Mouse (Mus musculus) bone marrow, adult 2 months (tissue): ENCODE data around the gene St8sia1. TPM values are rescaled to one million over a fixed set of nuclear protein-coding genes. Genes with fewer than 3 reads are reported as not detected.

Experiments used
- H3K27ac ChIP-seq: fragments of 200-500 bp; 2 replicates; pipeline ENCODE4 v1.5.1; 2012; ENCODE audit warnings: low read depth, mild to moderate bottlenecking, control low read depth, inconsistent platforms, low read length; ENCODE audit not compliant: control insufficient read depth, poor library complexity, insufficient read depth
- H3K4me1 ChIP-seq: fragments of 200-500 bp; 2 replicates; pipeline ENCODE4 v1.6.1; 2011; ENCODE audit warnings: low read length; ENCODE audit not compliant: control insufficient read depth, insufficient read depth
- H3K4me3 ChIP-seq: fragments of 200-500 bp; replicated peaks from 2 replicates; pipeline ENCODE3; 2011; ENCODE audit warnings: mild to moderate bottlenecking, low read depth, low read length, control low read depth; ENCODE audit not compliant: control insufficient read depth
- CTCF ChIP-seq: fragments of 200-500 bp; IDR thresholded peaks from 2 replicates; pipeline ENCODE4 v1.5.1; 2011; ENCODE audit warnings: low read length, control low read depth; ENCODE audit not compliant: control insufficient read depth, insufficient read depth
- POLR2A ChIP-seq: fragments of 200-500 bp; IDR thresholded peaks from 2 replicates; pipeline ENCODE4 v1.6.1; 2011; ENCODE audit warnings: low read depth, mild to moderate bottlenecking, control low read depth, low read length, borderline replicate concordance; ENCODE audit not compliant: control insufficient read depth
- WGBS: fragments of 180-500 bp; shearing (Covaris S2); methylation state at CpG from one replicate; pipeline ENCODE4 v1.1.7; 2018; 5-methylcytosine and 5-hydroxymethylcytosine counted together
- polyA plus RNA-seq: library from polyadenylated mRNA; stranded (reverse); fragments of >200 nt; gene quantifications from 2 replicates; pipeline ENCODE4 v1.2.4, GENCODE M21; 2011; ENCODE audit warnings: low replicate concordance; ENCODE audit not compliant: missing spikeins, insufficient read depth, insufficient read length

The St8sia1 gene
- polyA plus RNA-seq, 1 experiment, result 0.47 TPM

GRCm38 (mm10) chr6:142915464-142915863 lies 48.8 kb downstream of the St8sia1 start:
- peaks cover 9% of the 10 kb centered on the region; the same call in 1 of the 2 replicates for H3K4me1 ChIP-seq
- H3K27ac ChIP-seq, result no peak overlapping the region; the same call in 1 of the 2 replicates
- H3K4me3 ChIP-seq, result no peak overlapping the region
- WGBS, result 3% methylated on average over 5 of the region's 5 CpGs
- TF ChIP-seq CTCF (no peak), POLR2A (no peak)

DNA sequence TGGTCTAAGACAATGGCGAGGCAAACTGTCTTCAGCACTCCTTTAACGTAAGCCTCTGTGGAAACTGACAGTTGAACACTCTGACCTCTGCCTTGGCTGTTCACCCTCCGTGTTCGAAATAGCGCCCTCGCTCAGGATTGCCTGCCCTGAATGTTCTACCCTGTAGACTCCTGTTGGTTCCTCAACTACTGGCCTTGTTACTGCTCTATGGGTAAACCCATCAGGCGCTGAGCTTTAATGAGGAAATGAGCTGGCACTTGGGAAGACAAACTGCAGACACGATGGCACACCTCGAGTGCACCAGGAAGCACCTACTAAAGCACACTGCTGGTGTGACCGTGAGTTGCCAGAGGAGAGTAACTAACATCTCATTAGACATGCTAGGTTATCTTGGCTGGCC lies 49.6 kb downstream of the St8sia1 start:
- Histone ChIP-seq H3K4me1 (peaks cover 9% of the 10 kb centered on the region; the same call in 1 of the 2 replicates), H3K4me3 (no peak overlapping the region), H3K27ac (no peak overlapping the region)
- no peak for TF ChIP-seq POLR2A
- TF ChIP-seq CTCF, result no peak
- WGBS, result 55% methylated on average over 10 of the region's 10 CpGs

DNA sequence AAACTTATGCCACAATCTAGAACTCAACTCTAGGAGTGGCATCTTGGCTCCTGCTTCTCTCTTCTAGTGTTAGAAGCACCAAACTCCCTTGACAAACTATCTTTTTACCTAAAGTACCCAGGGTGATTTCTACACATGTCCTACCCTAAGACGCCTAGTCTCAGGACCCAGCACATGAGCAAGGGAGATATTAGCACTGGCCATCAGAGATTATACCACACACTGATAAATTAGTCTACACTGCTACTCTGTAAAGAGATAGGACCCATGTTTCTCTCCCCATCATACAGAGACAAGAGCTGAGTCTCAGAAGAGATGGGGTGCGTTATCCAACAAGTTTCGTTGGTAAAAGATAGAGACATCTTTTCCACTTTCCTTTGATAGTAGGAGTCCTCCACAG lies 53.0 kb downstream of the St8sia1 start:
- Histone ChIP-seq H3K4me1 (peaks cover 8% of the 10 kb centered on the region; the same call in 1 of the 2 replicates), H3K4me3 (no peak overlapping the region), H3K27ac (no peak overlapping the region)
- 68% methylated on average over 3 of the region's 3 CpGs for WGBS
- TF ChIP-seq POLR2A (no peak), CTCF (no peak)

DNA sequence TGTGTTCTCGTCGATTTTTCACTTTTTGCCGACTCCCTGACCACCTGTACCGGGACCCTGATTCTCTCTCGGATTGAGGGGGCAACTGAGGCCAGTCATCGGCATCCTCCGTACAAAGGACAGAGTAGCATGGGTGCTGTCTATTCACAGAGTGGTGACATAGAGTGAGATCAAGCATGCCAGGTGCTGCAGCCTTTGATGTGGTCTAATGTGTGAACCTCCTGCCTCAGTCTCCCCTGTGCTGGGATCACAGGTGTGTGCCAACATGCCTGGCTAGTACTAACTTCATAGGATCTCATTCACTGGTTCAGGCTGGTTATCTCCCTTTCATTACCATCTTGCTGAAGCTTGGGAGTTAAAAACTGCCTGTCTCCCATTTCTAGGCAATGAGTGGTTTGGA lies 53.5 kb downstream of the St8sia1 start:
- H3K4me1 ChIP-seq, result peaks cover 6% of the 10 kb centered on the region; the same call in 1 of the 2 replicates
- WGBS, result 90% methylated on average over 7 of the region's 7 CpGs
- H3K4me3 ChIP-seq, result no peak overlapping the region
- no peak overlapping the region for H3K27ac ChIP-seq
- TF ChIP-seq POLR2A (no peak), CTCF (no peak)

- Histone ChIP-seq H3K27ac (no peak overlapping the region), H3K4me3 (no peak overlapping the region), H3K4me1 (peaks cover 3% of the 10 kb centered on the region; the same call in 1 of the 2 replicates)
- no peak for TF ChIP-seq CTCF
- TF ChIP-seq POLR2A, result no peak
- WGBS, result 90% methylated on average over 3 of the region's 3 CpGs
Observed at GRCm38 (mm10) chr6:142909771-142910105, 54.5 kb downstream of the St8sia1 start.

- 37% methylated on average over 5 of the region's 5 CpGs for WGBS
- Histone ChIP-seq H3K27ac (no peak overlapping the region), H3K4me3 (no peak overlapping the region), H3K4me1 (peaks cover 3% of the 10 kb centered on the region; the same call in 1 of the 2 replicates)
- TF ChIP-seq POLR2A (no peak), CTCF (no peak)
Observed at GRCm38 (mm10) chr6:142908911-142909770, 55.1 kb downstream of the St8sia1 start.

- no peak overlapping the region for H3K4me3 ChIP-seq
- no peak for TF ChIP-seq CTCF
- TF ChIP-seq POLR2A, result no peak
- peaks cover 3% of the 10 kb centered on the region; the same call in 1 of the 2 replicates for H3K4me1 ChIP-seq
- H3K27ac ChIP-seq, result no peak overlapping the region
- 53% methylated on average over 3 of the region's 3 CpGs for WGBS
Observed at GRCm38 (mm10) chr6:142908412-142908811, 55.8 kb downstream of the St8sia1 start.

- H3K4me3 ChIP-seq, result no peak overlapping the region
- TF ChIP-seq POLR2A (no peak), CTCF (no peak)
- WGBS, result 81% methylated on average over 3 of the region's 3 CpGs
- no peak overlapping the region for H3K27ac ChIP-seq
- no peaks in the 10 kb centered on the region; the same call in 1 of the 2 replicates for H3K4me1 ChIP-seq
Observed at GRCm38 (mm10) chr6:142895371-142895770, 68.9 kb downstream of the St8sia1 start.
